Mouse (Mus musculus): ENCODE results near the gene Pdik1l. TPM values are rescaled to one million over a fixed set of nuclear protein-coding genes. Genes with fewer than 3 reads are reported as not detected.
A peak's percentile ranks its signal among the peaks of the same experiment; 100 is the strongest.

Pdik1l gene
- polyA plus RNA-seq, 1 experiment from 2014 or later, result 35.7 TPM

DNA sequence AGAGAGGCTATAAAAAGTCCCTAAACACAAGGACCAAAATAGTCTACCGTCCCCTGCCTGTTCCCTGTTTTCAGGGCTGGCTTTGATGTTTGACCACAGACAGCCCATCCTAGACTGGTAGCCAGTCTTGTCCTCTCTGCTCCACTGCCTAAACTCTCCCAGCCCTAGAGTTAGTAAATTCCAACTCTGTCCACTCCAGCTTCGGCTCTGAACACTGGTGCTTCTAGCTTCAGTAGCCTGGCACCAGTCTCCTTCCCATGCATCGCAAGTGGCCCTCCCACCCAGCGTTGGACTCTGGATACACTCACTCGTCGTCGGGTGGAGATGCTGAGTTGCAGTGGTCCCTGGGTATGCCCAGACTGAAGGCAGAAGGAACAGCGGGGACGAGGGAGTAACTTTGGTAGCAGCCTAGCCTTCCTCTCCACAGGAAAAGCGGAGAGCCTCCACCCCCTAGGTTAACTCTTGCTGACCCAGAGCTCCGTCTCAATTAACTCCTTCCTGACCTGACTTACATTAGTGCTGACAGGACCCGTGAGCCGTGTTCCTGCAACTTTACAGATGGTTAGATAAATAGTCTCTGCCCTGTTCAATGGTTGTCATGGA, 33.9 kb downstream of the Pdik1l start, which contains the start of gene Grrp1:
Gene Grrp1 (minus strand): TSS at position 385 of the 603 bp plus-strand sequence.
- H3K4me1 ChIP-seq (replicated peaks), result peaks cover 50% of the 10 kb centered on the region
- H3K9ac ChIP-seq, result 0 out of 2 replicates have a peak within 1 kb of the TSS, but pooled peaks have one; percentile 3
- peak within 1 kb of the TSS; percentile 36; the same call in 1 of the 2 replicates for H3K27ac ChIP-seq (replicated peaks)
- H3K4me2 ChIP-seq, result peak within 1 kb of the TSS; percentile 89
- 2% methylated on average over 13 of the region's 13 CpGs for WGBS
- no peaks in the 10 kb centered on the region for H3K36me3 ChIP-seq
- peak within 1 kb of the TSS; percentile 56 for H3K4me3 ChIP-seq
- peaks cover 36% of the 10 kb centered on the region for H3K27me3 ChIP-seq
- ATAC-seq (ENCODE audit: low FRiP score, low read depth), result no peak
- H3K9me3 ChIP-seq, result no peaks in the 10 kb centered on the region

- H3K4me1 ChIP-seq (replicated peaks), result peaks cover 50% of the 10 kb centered on the region
Observed at GRCm38 (mm10) chr4:134252911-134253721, 34.6 kb downstream of the Pdik1l start.

DNA sequence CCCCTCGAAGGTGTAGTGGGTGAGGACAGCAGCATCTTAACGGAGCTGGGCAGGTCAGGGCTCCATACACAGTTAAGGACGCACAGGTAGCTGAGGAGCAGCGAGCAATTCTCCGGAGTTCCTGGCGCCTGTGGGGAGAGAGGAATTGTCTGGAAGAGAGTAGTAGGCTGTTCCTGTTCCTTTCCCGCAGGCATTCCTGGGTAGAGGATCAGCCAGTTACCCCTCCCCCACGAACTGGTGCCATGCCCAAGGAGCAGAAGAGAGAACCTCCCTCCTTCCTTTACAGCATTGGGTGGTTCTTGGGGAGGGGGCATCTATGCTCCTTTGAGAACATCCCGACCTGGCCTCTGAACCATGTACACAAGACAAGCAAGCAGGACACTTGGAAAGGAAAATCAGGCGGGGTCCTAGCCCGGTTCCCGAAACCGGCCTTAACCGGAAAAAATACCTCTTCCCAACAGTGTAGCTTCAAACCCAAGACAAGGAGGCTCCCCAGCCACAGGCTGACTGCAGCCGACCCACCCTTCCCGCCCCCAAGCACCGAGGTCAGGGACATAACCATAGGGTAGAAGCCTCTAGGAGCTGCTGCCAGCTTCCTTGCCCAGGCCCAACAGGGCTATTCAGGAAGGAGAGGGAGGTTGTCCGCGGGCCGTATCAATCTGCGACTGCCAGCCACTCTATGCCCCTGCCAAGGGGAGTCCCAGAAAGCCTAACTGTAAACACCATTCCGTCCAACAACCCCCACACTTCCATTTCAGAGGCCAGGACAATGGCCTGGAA, 35.4 kb downstream of the Pdik1l start:
- Histone ChIP-seq H3K4me1 (replicated peaks) (peaks cover 50% of the 10 kb centered on the region), H3K9ac (peak overlapping the region; percentile 61), H3K4me2 (peak overlapping the region; percentile 89), H3K36me3 (no peaks in the 10 kb centered on the region), H3K27ac (replicated peaks) (peak overlapping the region; percentile 86), H3K9me3 (no peaks in the 10 kb centered on the region), H3K4me3 (peak overlapping the region; percentile 56), H3K27me3 (peaks cover 48% of the 10 kb centered on the region)
- ATAC-seq (ENCODE audit: low FRiP score, low read depth), result peak; percentile 13; the same call in 1 of the 2 replicates
- WGBS, result 7% methylated on average over 22 of the region's 22 CpGs

More at GRCm38 (mm10) chr4:134252911-134253721, 34.6 kb downstream of the Pdik1l start:
- H3K27me3 ChIP-seq, result peaks cover 42% of the 10 kb centered on the region
- 9% methylated on average over 15 of the region's 15 CpGs for WGBS
- no peaks in the 10 kb centered on the region for H3K36me3 ChIP-seq
- H3K27ac ChIP-seq (replicated peaks), result peak overlapping the region; percentile 86; the same call in 1 of the 2 replicates
- peak overlapping the region; percentile 89 for H3K4me2 ChIP-seq
- H3K4me3 ChIP-seq, result peak overlapping the region; percentile 56
- no peaks in the 10 kb centered on the region for H3K9me3 ChIP-seq
- ATAC-seq (ENCODE audit: low FRiP score, low read depth), result no peak
- 0 out of 2 replicates have a peak overlapping the region, but pooled peaks have one; percentile 3 for H3K9ac ChIP-seq

DNA sequence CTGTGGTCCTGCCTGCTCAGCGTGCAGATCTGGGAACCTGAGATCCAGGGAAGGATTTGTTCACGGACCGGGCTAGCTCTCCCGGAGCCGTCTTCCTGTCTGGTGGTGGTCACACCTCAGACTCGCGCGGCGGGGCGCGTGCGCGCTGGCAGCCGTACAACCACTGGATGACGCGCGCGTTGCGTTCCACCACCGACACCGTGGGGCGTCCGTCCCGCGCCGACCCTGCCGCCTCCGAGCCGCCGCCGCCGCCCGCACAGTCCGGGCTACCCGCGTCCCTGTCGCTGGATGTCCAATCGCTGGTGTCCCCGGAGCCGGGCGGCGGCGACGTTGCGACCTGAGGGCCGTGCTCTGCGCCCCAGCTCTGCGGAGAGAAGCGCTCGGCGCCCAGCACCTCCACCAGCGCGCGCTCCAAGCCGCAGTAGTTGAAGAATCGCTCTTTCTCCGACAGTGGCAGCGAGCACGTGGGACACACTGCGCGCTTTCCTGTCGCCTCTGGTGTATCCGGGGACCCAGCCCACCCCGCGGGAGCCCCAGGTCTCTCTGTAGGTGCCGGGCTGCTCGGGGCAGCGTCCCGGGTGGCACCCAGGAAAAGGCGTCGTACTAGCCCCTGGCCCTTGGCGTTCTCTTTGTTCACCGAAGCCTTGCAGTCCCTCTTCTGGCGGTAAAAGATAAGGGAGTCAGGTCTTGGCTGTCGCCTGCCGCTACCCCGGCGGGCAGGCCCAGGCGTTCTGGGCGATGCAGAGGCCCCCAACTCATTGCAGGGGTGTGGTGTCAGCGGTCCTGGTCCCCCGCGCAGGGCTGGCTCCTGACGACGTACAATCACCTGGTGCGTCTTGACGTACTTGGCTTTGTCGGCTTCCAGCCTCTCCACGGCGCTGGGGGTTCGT, 36.2 kb downstream of the Pdik1l start:
- H3K27me3 ChIP-seq, result peaks cover 51% of the 10 kb centered on the region
- under 1% methylated on average over 85 of the region's 91 CpGs for WGBS
- peak overlapping the region; percentile 89 for H3K4me2 ChIP-seq
- peak overlapping the region; percentile 56 for H3K4me3 ChIP-seq
- H3K4me1 ChIP-seq (replicated peaks), result peaks cover 53% of the 10 kb centered on the region
- H3K27ac ChIP-seq (replicated peaks), result peak overlapping the region; percentile 86
- ATAC-seq (ENCODE audit: low FRiP score, low read depth), result peak; percentile 67
- H3K9me3 ChIP-seq, result no peaks in the 10 kb centered on the region
- H3K36me3 ChIP-seq, result no peaks in the 10 kb centered on the region
- peak overlapping the region; percentile 61 for H3K9ac ChIP-seq

- Histone ChIP-seq H3K4me3 (peak overlapping the region; percentile 56), H3K27ac (replicated peaks) (peak overlapping the region; percentile 86), H3K9ac (peak overlapping the region; percentile 61), H3K36me3 (no peaks in the 10 kb centered on the region), H3K4me2 (peak overlapping the region; percentile 89), H3K4me1 (replicated peaks) (peaks cover 59% of the 10 kb centered on the region), H3K27me3 (peaks cover 50% of the 10 kb centered on the region), H3K9me3 (no peaks in the 10 kb centered on the region)
- 5% methylated on average over 10 of the region's 10 CpGs for WGBS
- ATAC-seq (ENCODE audit: low FRiP score, low read depth), result no peak
Observed at GRCm38 (mm10) chr4:134250930-134251240, 36.8 kb downstream of the Pdik1l start.

- peaks cover 50% of the 10 kb centered on the region for H3K27me3 ChIP-seq
- no peak for ATAC-seq (ENCODE audit: low FRiP score, low read depth)
- peaks cover 63% of the 10 kb centered on the region for H3K4me1 ChIP-seq (replicated peaks)
- peak overlapping the region; percentile 61 for H3K9ac ChIP-seq
- WGBS, result 6% methylated on average over 27 of the region's 27 CpGs
- H3K36me3 ChIP-seq, result no peaks in the 10 kb centered on the region
- H3K4me3 ChIP-seq, result peak overlapping the region; percentile 56
- peak overlapping the region; percentile 89 for H3K4me2 ChIP-seq
- no peaks in the 10 kb centered on the region for H3K9me3 ChIP-seq
- peak overlapping the region; percentile 86 for H3K27ac ChIP-seq (replicated peaks)
Observed at GRCm38 (mm10) chr4:134250116-134250929, 37.4 kb downstream of the Pdik1l start.

DNA sequence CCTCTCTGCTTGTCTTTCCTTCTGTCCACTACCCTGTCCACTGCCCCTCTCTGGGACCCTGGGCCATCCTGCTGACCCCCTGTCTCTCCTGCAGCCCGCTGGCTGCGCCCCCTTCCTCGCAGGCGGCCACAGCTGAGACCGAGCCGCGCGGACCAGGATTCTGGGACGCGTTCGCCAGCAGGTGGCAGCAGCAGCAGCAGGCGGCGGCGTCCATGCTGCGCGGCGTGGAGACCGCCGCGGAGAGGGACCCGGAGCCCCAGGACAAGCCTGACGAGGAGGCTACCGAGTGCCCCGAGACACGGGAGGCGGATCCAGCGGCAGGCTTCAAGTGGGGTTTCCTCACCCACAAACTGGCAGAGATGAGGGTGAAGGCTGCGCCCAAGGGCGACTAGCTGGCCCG, 38.0 kb downstream of the Pdik1l start:
- H3K4me1 ChIP-seq (replicated peaks), result peaks cover 68% of the 10 kb centered on the region
- peak; percentile 29; the same call in 1 of the 2 replicates for ATAC-seq (ENCODE audit: low FRiP score, low read depth)
- H3K27ac ChIP-seq (replicated peaks), result no peak overlapping the region
- under 1% methylated on average over 30 of the region's 30 CpGs for WGBS
- peak overlapping the region; percentile 56 for H3K4me3 ChIP-seq
- peak overlapping the region; percentile 41 for H3K9ac ChIP-seq
- H3K27me3 ChIP-seq, result peaks cover 45% of the 10 kb centered on the region
- no peaks in the 10 kb centered on the region for H3K9me3 ChIP-seq
- H3K4me2 ChIP-seq, result peak overlapping the region; percentile 89
- H3K36me3 ChIP-seq, result no peaks in the 10 kb centered on the region

DNA sequence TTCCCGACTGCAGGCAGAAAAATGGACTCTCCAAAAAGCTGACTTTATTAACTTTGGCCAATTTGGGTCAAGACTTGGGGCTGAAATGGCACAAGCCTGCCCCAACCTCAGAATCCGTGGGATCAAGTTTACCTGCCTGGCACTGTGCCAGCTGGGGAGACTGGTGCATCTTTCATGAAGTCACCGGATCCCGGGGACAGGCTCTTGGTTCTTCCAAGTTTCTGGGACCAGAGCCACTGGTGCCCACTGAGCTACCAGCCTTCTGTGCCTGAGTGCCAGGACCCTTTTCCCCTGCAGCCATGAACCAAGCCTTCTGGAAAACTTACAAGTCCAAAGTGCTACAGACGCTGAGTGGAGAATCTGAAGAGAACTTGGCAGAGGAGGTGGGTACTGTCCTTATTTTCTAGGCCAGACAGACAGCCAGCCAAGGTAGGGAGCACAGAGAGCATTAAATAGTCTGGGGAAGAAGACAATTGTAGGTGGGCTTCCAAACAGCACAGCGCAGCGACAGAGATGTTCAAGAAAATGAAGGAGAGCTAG, 40.9 kb downstream of the Pdik1l start, which contains the start of gene Gm30191:
Gene Gm30191 (plus strand): TSS at position 217 of the 540 bp plus-strand sequence.
- 75% methylated on average over 7 of the region's 7 CpGs for WGBS
- Histone ChIP-seq H3K4me3 (peak within 1 kb of the TSS; percentile 63), H3K9me3 (no peaks in the 10 kb centered on the region), H3K9ac (peak within 1 kb of the TSS; percentile 62; the same call in 1 of the 2 replicates), H3K27me3 (peaks cover 20% of the 10 kb centered on the region), H3K4me2 (peak within 1 kb of the TSS; percentile 75), H3K4me1 (replicated peaks) (peaks cover 58% of the 10 kb centered on the region), H3K36me3 (no peaks in the 10 kb centered on the region), H3K27ac (replicated peaks) (0 out of 2 replicates have a peak within 1 kb of the TSS, but pooled peaks have one; percentile 43)
- no peak for ATAC-seq (ENCODE audit: low FRiP score, low read depth)

DNA sequence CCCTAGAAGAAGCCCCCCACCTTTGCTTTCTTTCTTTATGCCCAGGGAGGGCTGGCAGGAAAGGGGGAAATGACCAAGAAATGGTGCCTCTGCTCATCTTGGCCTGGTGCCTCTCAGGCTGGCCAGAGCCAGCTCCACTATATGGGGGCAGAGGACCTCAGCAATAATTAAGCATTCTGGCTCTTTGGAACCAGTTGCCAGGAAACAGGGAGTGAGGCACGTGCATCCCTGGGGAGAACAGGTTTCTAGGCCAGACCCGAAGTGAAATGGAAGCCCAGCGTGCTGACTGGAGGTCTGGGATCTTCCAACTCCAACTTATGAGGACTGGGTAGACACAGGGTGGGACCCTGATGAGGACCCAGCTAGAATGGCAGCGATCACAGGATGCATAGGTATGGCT, 41.4 kb downstream of the Pdik1l start:
- no peak overlapping the region for H3K4me2 ChIP-seq
- H3K4me3 ChIP-seq, result no peak overlapping the region

More for the DNA sequence above, 41.4 kb downstream of the Pdik1l start:
- Histone ChIP-seq H3K4me1 (replicated peaks) (peaks cover 53% of the 10 kb centered on the region), H3K27me3 (peaks cover 19% of the 10 kb centered on the region), H3K27ac (replicated peaks) (no peak overlapping the region), H3K9ac (no peak overlapping the region), H3K36me3 (no peaks in the 10 kb centered on the region), H3K9me3 (no peaks in the 10 kb centered on the region)
- WGBS, result 19% methylated on average over 4 of the region's 4 CpGs
- peak; percentile 11; the same call in 1 of the 2 replicates for ATAC-seq (ENCODE audit: low FRiP score, low read depth)

Data from hindbrain, embryonic 15.5 days (tissue).